Mouse (Mus musculus) B cell, adult 2 months (primary cell): ENCODE measurements around the gene Tex22.
A peak's percentile ranks its signal among the peaks of the same experiment; 100 is the strongest.

ENCODE experiments used
- DNase-seq, 2 experiments: peaks; one replicate each; pipeline ENCODE4 v3.0.0; 2022

Gene Tex22

DNA sequence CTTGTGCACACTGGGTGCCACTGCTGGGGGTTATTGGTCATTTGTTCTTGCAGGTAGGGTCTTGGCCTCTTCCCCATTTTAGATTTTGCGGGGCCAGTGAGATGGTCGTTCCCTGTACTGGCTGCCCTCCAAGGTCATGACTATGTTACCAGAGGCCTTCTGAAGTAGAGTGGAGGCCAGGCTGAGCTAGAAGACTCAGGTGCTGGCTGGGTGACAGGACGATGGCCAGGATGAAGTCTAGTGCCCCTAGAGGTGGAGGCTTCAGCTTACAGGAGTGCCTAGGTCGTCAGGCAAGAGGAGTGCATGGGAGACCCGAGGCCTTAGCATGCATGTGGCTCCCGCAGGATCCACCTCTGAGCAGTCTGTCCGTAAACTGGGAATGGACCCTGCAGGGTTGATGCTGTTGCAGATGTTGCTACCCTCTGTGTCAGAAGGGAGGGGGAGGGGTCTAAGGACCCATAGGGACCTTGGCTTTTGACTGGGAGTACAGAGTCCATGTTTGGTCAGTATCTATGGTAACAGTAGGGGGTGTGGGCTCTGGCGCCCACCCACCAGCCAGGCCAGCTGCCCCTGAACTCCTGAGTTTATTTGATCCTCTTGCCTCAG lies 29.6 kb downstream of the Tex22 start:
- peak; percentile 38 to 44 for DNase-seq

DNA sequence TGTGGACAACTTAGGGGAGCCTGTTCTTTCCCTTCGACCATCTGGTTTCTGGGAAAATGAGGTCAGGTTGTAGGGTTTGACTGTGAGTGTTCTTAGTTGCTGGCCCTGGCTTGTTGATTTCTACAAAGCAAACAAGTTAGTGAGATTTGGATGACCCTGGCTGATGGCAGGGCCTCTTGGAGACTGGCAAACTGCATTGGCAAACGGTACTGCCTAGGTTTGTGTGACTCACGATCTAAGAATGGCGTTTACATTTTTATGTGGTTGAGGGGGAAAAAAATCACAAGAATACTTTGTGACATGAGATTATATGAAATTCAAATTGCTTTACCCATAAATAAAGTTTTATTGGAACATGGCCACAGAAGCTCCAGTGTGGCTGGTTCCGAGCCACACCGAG lies 32.1 kb downstream of the Tex22 start:
- DNase-seq, result no peak

DNA sequence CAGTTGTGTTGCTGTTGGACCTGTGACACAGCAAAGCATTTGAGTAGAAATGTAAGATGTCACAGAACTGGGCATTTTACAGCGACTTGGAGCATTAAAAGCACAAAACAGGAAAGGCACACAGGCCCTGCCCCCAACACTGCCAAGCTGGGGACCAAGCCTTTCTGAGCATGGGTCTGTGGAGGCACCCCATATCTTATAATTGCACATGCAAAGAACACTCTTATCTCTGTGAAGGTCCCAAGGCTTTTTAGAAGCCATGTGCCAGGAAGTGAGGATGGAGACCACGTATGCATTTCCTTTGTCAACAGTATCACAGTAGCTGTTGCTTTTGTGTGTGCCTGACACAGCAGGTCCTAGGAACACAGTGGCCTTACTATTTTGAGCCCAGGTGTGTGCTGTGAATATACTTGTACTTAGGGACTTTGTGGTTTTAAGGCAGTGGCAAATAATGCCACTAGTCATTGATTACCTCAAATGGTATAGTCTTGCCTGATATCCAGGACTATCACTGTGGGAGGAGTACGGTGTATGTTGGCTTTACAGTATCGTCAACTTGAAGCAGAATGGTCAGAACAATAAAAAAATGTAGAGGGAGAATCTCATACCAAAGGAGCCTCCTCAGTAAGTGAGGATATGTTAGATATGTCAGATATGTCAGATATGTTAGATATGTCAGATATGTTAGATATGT lies 33.3 kb downstream of the Tex22 start:
- DNase-seq, result no peak

DNA sequence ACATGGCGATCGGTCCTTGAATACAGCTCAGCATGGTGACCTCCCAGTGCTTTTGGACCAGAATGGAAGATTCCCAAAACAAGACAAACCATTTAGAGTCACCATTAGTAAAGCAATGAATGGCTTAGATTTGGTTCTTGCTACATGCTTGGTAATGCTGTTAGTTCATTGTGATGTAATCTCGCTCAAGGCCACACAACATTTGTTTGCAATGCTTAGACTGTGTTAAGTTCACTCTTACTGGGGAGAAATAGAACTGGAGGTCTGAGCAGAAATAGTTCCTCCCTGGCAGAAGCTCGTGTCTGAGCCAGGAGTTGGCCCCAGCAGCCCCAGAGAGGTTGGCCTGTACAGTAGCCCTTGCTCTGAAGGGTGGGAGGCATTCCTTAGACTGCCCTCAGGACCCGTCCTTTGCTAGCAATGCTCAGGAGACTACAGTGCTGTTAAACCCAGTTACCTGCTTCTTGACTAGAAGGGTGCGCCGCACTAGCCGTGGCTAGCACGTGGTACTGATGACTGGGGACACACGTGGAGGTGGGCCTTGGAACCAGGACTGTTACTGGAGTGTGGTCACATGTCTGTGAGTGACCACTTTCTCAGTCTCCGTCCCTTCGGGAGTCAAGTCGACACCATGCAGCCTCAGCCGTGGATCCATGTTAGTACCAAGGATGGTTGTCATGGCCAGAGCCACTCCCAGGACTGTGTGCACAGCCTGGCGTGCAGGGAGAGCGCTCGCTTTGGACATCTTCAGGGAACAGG lies 34.4 kb downstream of the Tex22 start:
- no peak for DNase-seq

DNA sequence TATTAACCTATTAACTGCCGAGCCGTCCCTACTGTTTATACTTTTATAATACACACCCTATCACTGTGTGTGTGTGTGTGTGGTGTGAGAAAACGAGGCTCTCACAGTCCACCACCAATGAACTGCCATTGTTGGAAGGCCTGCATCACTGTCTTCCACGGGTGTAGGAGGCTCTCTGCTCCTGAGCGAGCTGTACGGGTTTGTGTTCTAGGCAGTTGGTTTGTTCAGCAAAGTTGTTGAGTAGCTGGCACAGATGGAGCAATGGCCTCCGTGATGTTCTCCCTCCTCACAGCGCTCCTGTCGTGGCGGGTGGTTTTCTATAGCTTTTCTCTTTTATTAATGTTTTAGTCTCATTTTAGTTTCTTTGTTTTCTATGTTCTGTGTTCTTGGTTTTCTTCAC lies 35.5 kb downstream of the Tex22 start:
- no peak for DNase-seq

DNA sequence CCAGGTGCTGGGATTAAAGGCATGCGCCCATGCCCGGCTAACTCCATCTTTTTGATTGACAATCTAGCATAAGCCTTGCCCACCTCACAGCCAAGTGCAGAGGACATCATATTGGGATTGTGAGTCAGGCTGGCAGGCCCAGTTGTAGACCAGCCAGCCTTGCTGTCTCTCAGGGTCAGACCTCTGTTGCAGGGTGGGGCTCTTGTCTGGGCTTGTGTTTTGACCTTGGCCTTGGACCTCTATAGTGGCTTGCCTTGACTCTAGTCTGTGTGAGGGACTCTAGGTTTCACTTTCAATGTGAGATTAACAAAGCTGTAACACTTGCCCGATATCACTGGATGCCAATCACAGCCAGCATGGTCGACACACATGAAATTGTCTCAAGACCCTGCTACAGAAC lies 39.8 kb downstream of the Tex22 start:
- no peak for DNase-seq

DNA sequence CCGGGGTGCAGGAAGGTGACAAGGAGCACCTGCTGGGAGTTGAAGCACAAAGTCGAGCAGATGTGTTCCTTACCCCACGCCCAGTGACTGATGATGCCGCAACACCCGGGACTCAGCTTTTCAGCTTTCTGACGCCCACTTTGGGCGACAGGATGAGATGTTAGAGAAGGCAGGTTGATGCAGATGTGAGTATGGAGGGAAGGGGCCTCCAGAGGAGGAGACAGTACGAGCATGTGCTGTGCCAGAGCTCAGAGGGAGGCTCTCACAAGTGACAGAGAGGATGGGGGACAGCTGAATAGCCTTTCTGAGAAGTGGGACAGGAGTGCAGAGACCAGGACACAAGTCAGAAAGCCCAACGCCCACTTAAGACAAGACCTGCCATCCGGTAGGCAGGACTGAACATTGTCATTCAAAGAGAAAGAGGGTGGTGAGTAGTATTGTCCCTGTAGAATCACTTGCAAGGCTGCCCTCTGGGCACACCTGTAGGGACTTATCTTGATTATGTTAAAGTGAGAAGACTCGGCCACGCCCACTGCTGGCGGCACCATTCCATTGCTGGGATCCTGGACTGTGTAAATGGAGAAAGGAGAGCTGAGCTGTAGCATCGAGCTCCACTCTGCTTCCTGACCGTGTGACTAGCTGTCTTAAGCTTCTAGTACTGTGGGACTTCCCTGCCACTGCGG lies 40.7 kb downstream of the Tex22 start:
- no peak for DNase-seq

DNA sequence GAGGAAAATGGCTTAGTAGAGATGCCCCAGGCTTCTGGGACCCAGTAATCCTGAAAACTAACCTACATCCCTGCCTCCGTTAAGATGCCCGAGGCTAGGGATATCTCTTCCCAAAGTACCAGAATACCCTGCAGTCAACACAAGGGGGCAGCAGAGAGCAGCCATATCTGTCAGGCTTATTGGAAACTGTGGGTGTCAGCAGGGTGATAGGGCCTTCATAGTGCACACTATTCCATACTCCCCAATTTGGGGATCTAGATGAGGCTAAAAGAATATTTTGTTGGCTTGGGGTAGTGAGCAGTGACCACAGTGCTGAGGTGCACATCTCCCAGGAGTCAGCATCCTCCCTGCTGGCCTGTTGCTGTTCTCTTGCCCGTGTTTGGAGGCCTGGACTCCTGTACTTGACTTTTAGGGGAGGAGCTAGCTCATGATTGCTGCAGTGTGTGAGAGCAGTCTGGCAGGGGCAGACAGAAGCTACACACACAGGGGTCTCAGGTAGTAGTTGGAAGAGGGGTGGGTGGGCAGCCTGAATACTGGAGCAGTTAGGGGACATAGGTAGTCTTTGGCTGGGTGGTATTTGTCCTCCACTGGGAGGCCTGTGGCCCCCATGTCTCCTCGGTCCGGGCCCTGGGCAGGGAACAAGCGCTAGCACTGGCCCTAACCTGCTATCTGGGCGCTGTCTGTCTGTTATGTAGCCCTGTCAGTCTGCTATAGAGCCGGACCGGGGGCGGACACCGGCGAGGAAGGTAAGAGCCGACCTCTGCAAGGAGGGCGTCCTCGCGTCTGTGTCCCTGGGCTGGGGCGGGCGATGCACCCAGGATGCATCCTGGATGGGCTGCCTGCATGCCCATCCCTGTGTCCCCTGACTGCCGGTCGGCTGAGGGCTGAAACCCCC lies 45.5 kb downstream of the Tex22 start:
- DNase-seq, result peak; percentile 84 to 85

DNA sequence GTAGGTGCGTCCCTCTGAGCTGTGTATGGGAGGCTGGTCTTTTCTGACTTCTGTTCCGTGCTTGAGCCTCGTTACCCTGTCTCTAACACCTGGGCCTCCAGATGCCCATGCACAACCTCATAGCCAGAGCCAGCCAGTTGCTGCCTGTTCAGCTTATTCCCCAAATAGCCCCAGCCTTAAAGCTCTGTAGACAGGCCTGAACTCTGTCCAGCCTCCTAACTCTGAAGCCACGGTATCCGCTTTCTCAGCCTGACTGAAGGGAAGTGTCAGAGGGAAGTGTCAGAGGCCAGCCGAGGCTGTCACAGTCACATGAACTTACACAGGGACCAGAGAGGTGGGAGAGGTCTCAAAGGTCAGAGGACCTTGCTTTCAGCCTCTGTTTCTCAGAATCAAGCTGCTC lies 50.4 kb downstream of the Tex22 start:
- no peak for DNase-seq

DNA sequence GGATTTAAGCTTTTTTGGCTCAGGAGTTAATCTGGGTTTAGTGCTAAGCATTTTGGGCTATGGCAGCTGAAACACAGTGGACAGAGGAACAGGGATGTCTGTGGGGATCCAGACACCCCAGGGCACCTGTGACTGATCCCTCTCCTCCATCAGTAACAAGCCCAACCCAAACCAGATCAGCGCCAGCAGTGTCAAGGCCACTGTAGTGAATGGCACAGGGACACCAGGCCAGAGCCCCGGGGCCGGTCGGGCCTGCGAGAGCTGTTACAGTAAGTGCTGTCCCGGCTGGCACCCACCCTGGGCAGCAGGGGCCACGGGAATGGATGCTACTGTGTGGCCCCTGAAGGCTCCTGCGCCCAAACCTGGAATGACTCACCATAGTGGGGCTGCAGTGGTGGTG lies 56.4 kb downstream of the Tex22 start:
- no peak for DNase-seq

DNA sequence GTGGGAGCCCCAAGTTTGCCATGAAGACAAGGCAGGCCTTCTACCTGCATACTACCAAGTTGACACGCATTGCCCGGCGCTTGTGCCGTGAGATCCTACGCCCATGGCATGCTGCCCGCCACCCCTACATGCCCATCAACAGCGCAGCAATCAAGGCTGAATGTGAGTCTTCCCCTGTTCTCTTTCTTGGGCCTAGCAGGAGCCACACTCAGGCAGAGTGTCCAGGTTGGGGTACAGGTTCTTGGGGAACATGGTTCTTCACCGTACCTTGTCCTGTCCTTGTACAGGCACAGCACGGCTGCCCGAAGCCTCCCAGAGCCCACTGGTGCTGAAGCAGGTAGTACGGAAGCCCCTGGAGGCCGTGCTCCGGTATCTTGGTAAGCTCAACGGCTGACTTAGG lies 57.3 kb downstream of the Tex22 start:
- DNase-seq, result no peak

DNA sequence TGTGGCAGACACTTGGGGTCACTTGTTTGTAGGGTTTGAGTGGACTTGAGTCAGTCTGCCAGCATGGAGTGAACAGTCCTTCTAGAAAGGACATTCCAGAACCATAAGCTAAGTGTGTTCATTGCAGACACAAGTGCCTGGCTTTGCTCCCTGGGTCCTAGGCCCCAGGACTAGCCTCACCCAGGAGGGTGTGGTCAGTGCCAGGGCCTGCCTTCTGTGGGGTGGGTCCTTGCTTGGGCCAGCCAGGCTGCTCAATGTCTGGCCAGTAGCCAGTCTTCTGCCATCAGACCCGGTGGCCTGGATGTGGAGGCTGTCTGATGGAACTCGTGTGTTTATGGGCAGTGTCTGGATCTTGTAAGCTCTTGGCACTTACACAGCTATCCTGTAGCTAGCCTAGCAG lies 58.3 kb downstream of the Tex22 start:
- no peak for DNase-seq

DNA sequence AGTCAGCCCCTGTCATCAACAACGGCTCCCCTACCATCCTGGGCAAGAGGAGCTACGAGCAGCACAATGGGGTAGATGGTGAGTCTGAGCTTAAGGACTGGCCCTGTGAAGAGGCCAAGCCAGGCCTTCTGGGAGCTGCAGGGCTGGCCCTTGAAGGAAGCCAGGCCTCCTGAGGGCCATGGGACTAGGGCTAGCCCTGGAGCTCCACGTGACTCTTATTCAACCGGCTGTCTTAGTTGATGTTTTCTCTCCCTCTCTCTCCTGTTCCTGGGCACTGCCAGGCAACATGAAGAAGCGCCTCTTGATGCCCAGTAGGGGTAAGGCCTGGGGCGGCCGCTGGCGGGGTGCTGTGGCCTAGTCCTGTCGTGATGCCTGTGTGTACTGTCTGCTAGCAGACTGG lies 59.0 kb downstream of the Tex22 start:
- DNase-seq, result no peak

DNA sequence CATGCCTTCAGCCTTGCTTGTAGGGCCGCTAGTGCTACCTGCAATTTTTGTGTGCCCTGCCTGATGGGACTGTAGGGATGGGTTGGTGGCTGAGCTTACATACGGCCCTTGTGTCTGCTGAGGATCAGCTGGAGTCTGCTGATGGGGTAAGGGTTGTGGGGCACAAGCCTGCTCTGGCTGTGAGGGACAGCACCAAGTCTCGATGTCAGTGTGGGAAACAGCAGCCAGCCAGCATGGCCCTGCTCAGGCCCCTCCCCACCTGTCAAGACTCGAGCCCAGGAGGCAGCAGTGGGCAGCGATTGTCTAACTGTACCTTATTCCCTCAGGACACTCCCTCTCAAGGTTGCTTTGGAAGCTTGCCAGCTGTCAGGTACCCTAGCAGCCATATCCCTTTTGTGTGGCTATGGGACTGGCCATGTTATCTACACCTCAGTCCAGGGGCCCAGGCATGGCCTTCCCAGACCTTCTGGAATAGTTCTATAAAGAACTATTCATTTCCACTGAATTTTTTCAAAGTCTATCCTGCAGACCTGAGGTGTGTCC lies 59.6 kb downstream of the Tex22 start:
- no peak for DNase-seq

DNA sequence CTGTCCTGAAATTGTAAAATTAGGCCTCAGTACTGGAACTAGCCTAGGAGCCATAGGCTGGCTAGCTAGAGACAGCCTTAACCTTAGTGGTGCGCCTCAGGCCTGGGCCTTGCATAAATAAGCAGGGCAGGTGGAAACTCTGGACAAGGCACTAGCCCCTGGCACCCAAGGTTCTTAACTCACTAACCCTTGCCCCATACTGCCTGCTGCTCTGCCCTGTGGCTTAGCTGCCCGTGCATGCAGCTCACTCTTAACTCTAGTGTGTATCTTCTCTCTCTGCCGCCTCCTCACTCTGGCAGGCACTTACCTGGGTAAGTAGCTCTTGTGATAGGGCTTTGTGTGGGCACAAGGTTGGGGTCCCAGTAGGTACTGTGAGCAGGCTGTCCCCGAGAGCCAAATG lies 60.2 kb downstream of the Tex22 start:
- DNase-seq, result no peak

DNA sequence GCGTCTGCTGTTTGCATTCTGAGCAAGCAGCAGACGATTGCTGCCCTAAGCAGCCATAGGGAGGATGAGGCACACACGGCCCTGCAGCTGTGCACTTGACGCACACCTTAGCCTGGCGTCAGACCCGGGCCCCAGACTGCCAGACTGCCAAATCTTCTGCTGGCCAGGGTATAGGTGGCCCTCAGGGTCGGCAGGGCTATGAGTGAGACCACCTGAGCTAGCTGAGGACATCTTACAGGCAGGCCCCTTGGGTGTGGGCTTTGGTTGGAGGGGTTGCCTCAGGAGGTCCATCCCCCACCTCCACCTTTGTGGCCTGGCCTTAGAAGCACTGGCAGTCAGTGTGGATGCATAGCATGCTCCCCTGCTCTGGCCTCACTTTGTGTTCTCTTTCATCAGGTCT lies 61.1 kb downstream of the Tex22 start:
- no peak for DNase-seq

DNA sequence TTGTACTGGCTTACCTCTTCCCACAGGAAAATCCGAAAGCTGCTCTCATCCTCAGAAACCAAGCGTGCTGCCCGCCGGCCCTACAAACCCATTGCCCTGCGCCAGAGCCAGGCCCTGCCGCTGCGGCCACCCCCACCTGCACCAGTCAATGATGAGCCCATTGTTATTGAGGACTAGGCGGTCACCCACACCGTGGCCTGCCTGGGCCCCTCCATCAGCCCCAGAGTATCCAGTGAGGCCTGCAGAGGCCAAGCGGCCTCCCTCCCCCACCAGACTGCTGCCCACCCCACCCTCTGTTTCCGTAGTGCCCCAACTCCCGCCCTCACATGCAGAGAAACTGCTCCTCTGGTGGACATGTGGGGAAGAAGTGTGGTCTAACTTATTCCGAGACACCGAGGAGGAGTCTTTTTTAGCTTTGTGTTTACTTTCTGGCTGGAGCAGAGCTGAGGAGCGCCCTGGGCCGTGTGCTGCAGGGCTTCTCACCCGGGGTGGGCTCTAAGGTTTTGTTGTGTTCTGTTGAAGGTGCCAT lies 62.3 kb downstream of the Tex22 start:
- DNase-seq, result no peak

DNA sequence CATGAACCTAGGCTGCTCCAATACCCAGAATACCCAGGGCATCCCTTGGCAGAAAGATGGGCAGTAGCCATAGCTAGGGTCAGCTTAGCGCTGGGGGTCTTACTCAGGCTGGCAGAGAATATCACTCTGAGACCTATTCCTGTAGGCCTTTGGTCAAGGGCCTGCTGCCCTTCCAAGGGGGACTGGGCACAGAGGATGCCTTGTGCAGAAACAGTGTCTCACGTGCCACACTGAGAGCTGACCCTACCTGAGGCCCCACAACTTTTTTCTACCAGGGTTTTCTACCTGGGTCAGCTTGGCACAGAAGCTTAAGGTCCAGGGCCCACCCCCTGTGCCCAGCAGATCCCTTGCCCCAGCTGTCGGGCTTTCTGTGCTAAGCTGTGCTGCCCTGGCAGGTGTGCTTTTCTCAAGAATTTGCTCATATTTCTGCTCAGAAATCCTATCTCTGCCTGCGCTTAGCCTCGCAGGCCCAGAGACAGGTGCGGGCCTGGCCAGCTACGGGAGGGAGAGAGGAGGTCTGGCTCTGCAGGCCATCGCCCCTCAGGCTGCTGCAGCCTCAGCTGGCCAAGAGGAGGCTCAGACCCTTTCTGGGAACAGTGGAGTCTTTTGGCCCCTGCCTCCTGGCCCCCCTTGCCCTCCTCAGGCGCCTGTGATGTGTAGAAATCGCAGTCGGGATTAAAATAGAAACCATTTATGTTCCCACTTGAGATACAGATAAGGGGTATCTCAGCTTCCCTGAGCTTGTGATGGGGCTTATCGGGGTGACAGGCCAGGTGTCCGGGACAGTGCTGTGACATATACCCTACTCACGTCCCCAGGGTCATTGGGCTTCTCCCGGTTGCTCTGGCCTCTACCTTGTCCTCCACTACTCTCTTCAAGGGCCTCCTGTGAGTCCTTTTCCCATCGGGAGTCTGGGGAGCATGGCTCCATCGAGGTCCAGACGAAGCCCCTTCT lies 63.2 kb downstream of the Tex22 start:
- no peak for DNase-seq

DNA sequence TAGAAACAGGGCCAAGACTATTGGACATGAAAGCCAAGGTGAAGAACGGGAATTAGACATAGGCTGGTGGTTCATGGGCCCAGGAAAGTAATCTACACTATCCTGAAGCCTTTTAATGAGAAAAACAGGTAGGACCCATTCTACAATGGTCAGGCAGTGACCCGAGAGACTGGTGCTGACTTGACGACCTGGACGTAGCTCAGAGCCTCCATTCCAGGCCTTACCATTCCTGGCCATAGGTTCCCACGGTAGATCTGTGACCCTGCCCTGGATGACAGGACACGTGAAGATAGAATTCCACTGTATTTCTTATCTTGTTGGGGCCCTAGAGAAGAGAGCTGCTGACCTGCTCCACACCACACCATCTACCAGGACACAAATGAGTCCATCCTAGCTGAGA lies 64.0 kb downstream of the Tex22 start:
- no peak for DNase-seq
